Mouse (Mus musculus) forebrain, embryonic 10.5 days (tissue): ENCODE results near the gene Zfp114. TPM values are rescaled to one million over a fixed set of nuclear protein-coding genes. Genes with fewer than 3 reads are reported as not detected.

Experiments used
- DNase-seq: peaks from one replicate; pipeline ENCODE4 v3.0.0-alpha.2; 2017; ENCODE audit warnings: low spot score; ENCODE audit errors: extremely low spot score
- H3K27ac ChIP-seq: fragments of 300-500 bp; sonication (generic); 2 replicates; pipeline ENCODE4 v1.5.1; 2016; ENCODE audit warnings: mild to moderate bottlenecking
- H3K27me3 ChIP-seq: fragments of 300-500 bp; sonication (generic); 2 replicates; pipeline ENCODE4 v1.6.1; 2016; ENCODE audit warnings: mild to moderate bottlenecking; ENCODE audit not compliant: poor library complexity, severe bottlenecking
- H3K36me3 ChIP-seq: fragments of 300-500 bp; sonication (generic); replicated peaks from 2 replicates; pipeline ENCODE4 v1.6.1; 2016; ENCODE audit warnings: mild to moderate bottlenecking, moderate library complexity
- H3K4me1 ChIP-seq: fragments of 300-500 bp; sonication (generic); 2 replicates; pipeline ENCODE4 v1.6.1; 2016
- H3K4me3 ChIP-seq: fragments of 300-500 bp; sonication (generic); 2 replicates; pipeline ENCODE4 v1.5.1; 2016; ENCODE audit warnings: mild to moderate bottlenecking, moderate library complexity
- H3K9me3 ChIP-seq: fragments of 300-500 bp; sonication (generic); 2 replicates; pipeline ENCODE4 v1.6.1; 2016; ENCODE audit warnings: mild to moderate bottlenecking, moderate library complexity
- WGBS: fragments of 180-500 bp; shearing (Covaris S2); methylation state at CpG from one replicate; pipeline ENCODE4 v1.1.7; 2016; 5-methylcytosine and 5-hydroxymethylcytosine counted together
- polyA plus RNA-seq: library from polyadenylated mRNA; unstranded; fragments of >200 nt; fragmentation: Nextera tagmentation; extraction: Ambion mirVana; gene quantifications from 2 replicates; pipeline ENCODE4 v1.2.1, GENCODE M21; 2016

The Zfp114 gene
- polyA plus RNA-seq, 1 experiment from 2014 or later, result 4.9 TPM

DNA sequence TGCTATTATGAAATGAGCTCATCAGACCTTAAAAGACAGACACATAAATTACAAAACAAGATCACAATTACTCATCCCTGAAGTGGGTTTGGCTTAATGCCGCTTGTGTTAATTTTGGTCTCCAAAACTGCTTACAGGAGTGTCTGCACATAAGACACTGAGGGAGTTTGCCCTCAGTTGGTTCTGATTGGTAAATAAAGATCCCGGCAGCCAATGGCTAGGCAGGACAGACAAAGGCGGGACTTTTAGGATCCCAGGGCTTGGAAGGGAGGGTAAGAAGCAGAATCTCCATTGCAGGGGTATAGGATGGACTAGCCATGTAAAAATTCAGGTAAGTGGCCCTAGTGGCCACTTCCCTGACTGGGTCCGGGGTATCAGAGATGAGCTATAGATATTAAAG lies 22.1 kb downstream of the Zfp114 start:
- no peak overlapping the region for H3K4me3 ChIP-seq
- H3K27ac ChIP-seq, result no peak overlapping the region
- WGBS, result 97% methylated on average over 4 of the region's 4 CpGs
- DNase-seq, result no peak
- no peaks in the 10 kb centered on the region for H3K4me1 ChIP-seq
- H3K9me3 ChIP-seq, result peaks cover 53% of the 10 kb centered on the region
- peaks cover 93% of the 10 kb centered on the region for H3K36me3 ChIP-seq
- no peaks in the 10 kb centered on the region for H3K27me3 ChIP-seq

DNA sequence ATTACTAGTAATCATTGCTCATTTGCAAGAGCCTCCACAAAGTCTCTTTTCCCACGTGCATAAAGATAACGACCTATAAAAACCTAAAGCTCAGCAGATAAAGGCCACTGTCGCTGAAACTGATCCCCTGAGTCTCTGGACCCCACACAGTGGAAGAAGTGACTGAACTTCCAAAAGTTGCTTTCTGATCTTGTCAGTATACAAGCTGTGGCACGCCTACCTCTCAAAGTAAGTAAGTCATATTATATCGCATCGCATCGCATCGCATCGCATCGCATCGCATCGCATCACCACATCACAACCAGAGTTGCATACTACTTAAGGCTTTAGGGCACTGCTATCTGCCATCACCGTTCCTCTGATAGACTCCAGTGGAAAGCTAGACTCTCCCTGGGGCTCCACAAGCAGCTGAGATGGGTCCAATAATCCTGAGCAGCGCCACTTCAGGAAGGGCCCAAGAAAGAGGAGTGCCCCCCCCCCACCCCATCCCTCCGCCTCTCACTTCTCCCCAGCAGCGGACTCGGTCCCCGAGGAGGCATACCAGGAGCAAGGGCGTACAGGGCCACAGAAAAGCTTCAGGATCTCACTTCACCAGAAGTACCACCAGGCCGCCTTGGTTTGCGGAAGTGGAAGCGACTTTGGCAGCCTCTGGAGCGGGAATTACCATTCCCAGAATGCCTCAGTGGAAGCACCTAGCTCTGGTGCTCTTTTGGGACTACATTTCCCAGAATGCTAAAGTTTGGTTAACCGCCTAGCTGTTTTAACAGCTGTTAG lies 32.8 kb downstream of the Zfp114 start:
- Histone ChIP-seq H3K4me1 (peaks cover 15% of the 10 kb centered on the region), H3K9me3 (peaks cover 3% of the 10 kb centered on the region; the same call in 1 of the 2 replicates), H3K4me3 (peak overlapping the region; percentile 75), H3K27ac (peak overlapping the region; percentile 93), H3K36me3 (peaks cover 37% of the 10 kb centered on the region), H3K27me3 (no peaks in the 10 kb centered on the region)
- DNase-seq, result peak; percentile 68
- 20% methylated on average over 24 of the region's 24 CpGs for WGBS

DNA sequence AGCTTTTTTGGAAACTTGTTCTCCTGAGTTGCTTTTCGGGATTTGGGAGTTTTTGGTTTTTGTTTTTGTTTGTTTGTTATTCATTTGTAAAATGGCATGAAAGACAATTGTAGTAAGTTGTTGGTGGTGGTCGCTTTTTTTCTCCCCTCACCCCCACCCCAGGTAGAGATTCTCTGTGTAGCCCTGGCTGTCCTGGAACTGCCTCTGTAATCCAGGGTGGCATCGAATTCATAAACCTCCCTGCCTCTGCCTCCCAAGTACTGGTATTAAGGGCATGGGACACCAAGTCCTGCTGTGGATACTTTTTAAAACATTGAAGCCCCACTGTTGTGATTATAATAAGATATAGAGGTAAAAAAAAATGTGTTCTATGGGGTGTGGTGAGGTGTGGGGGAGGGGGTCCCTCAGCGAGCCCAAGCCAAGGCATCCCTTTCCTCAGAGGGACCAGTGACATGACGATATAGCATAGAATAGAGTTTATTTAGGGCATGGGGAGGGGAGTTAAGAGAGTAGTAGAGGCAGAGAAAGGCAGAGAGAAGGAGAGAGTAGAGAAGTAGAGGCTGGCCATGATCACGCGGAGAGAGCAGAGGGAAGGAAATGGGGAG lies 33.5 kb downstream of the Zfp114 start:
- H3K4me1 ChIP-seq, result peaks cover 15% of the 10 kb centered on the region
- H3K36me3 ChIP-seq, result peaks cover 30% of the 10 kb centered on the region
- H3K27me3 ChIP-seq, result no peaks in the 10 kb centered on the region
- no peak for DNase-seq
- H3K27ac ChIP-seq, result no peak overlapping the region
- H3K4me3 ChIP-seq, result peak overlapping the region; percentile 75
- peaks cover 3% of the 10 kb centered on the region; the same call in 1 of the 2 replicates for H3K9me3 ChIP-seq
- 62% methylated on average over 7 of the region's 7 CpGs for WGBS

DNA sequence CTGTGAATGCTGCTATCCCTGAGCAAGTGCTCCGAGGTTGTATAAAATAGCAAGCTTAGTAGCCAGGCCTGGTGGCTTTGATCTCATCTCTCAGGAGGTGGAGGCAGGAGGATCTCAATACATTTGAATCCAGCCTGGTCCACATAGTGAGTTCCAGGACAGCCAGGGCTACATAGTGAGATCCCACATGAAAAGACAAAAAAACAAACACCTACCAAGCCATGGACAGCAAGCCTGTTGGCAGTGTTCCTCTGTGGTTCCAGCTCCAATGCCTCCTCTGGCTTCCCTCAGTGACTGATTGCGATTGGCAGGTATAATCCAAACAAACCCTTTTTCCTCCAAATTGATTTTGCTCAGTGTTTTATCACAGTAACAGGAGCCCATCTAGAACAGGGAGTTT lies 35.4 kb downstream of the Zfp114 start:
- Histone ChIP-seq H3K9me3 (peaks cover 3% of the 10 kb centered on the region; the same call in 1 of the 2 replicates), H3K4me1 (peaks cover 15% of the 10 kb centered on the region), H3K27me3 (no peaks in the 10 kb centered on the region), H3K36me3 (peaks cover 11% of the 10 kb centered on the region), H3K4me3 (no peak overlapping the region), H3K27ac (no peak overlapping the region)
- 85% methylated on average over 2 of the region's 2 CpGs for WGBS
- DNase-seq, result no peak

DNA sequence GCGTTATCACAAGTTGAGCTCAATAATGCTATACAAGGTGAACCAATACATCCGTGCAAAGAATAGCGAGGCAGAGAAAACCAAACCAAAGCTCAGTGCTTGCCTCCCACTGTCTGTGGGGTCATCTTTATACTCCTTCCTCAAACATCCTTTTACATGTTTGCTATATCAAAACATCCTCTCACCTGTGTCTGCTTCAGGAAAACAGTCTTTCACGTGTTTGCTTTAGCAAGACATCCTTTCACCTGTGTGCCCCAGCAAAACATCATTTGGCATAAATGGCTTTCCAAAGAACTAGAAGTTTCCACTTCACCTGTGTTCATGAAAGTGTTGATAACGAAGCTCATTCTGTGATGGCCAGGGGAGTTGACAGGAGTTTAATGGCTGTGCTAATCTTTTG lies 36.5 kb downstream of the Zfp114 start, which contains the start of gene Zfp111:
Zfp111 (minus strand) TSS at position 101 of the 400 bp plus-strand sequence.
- Histone ChIP-seq H3K27ac (no peak within 1 kb of the TSS), H3K27me3 (no peaks in the 10 kb centered on the region), H3K4me3 (no peak within 1 kb of the TSS), H3K4me1 (peaks cover 15% of the 10 kb centered on the region), H3K9me3 (peaks cover 1% of the 10 kb centered on the region; the same call in 1 of the 2 replicates), H3K36me3 (peaks cover under 1% of the 10 kb centered on the region; the same call in 1 of the 2 replicates)
- WGBS, result 82% methylated on average over 5 of the region's 5 CpGs
- no peak for DNase-seq

Other genes with a start within 250 kb of the Zfp114 start
- gene Vmn1r179, start 248.1 kb upstream of the Zfp114 start, polyA plus RNA-seq, result not detected in 2 replicates
- gene Vmn1r180, start 224.4 kb upstream of the Zfp114 start, polyA plus RNA-seq, result not detected in 2 replicates
- not detected in 2 replicates for gene Vmn1r181, start 200.4 kb upstream of the Zfp114 start, polyA plus RNA-seq
- gene V1rd19, start 173.4 kb upstream of the Zfp114 start, polyA plus RNA-seq, result not detected in 2 replicates
- gene Vmn1r183, start 121.8 kb upstream of the Zfp114 start, polyA plus RNA-seq, result not detected in 2 replicates
- 27.9 and 28.4 TPM in 2 replicates for gene Zfp180, start 93.1 kb upstream of the Zfp114 start, polyA plus RNA-seq
- 3.3 and 4.0 TPM in 2 replicates for gene Zfp112, start 62.7 kb upstream of the Zfp114 start, polyA plus RNA-seq
- 12.3 and 13.1 TPM in 2 replicates for gene Zfp235, start 40.9 kb upstream of the Zfp114 start, polyA plus RNA-seq
- gene Zfp111, start 36.4 kb downstream of the Zfp114 start, polyA plus RNA-seq, result 9.2 and 11.3 TPM in 2 replicates
- 5.4 and 7.1 TPM in 2 replicates for gene Zfp109, start 62.5 kb downstream of the Zfp114 start, polyA plus RNA-seq
- gene Zfp108, start 79.7 kb downstream of the Zfp114 start, polyA plus RNA-seq, result 2.2 and 2.7 TPM in 2 replicates
- gene Zfp93, start 95.4 kb downstream of the Zfp114 start, polyA plus RNA-seq, result 7.1 and 9.6 TPM in 2 replicates
- gene Zfp61, start 126.2 kb downstream of the Zfp114 start, polyA plus RNA-seq, result 39.6 and 41.9 TPM in 2 replicates
- gene Zfp94, start 141.6 kb downstream of the Zfp114 start, polyA plus RNA-seq, result 12.9 and 13.2 TPM in 2 replicates
- gene Tescl, start 158.9 kb downstream of the Zfp114 start, polyA plus RNA-seq, result 0.17 TPM in 1 of 2 replicates, not detected in the other
- not detected in 2 replicates for gene Lypd5, start 174.1 kb downstream of the Zfp114 start, polyA plus RNA-seq
- 3.8 and 5.1 TPM in 2 replicates for gene Kcnn4, start 195.2 kb downstream of the Zfp114 start, polyA plus RNA-seq
- gene Smg9, start 224.6 kb downstream of the Zfp114 start, polyA plus RNA-seq, result 26.5 and 28.5 TPM in 2 replicates